Mouse (Mus musculus) megakaryocyte, adult 5-6 weeks (primary cell): ENCODE results near the gene Cacna2d4. TPM values are rescaled to one million over a fixed set of nuclear protein-coding genes. Genes with fewer than 3 reads are reported as not detected.

Experiments used
- ATAC-seq: 2 replicates; pipeline ENCODE4 v1.8.0; 2016; ENCODE audit warnings: mild to moderate bottlenecking, inconsistent platforms; ENCODE audit not compliant: poor library complexity, severe bottlenecking
- total RNA-seq, 2 experiments: library from RNA; stranded (forward) in 1 of 2; stranded (reverse) in 1 of 2; fragments of 153-499, 151-499 nt in 1 of 2; fragments of 221-1000, 200-1000 nt in 1 of 2; gene quantifications; 2 replicates each; pipeline versions ENCODE4 v1.2.3 to v1.2.4; 2015 to 2017

The Cacna2d4 gene
- total RNA-seq, 2 experiments from 2014 or later = 0.04 to 0.07 TPM

DNA sequence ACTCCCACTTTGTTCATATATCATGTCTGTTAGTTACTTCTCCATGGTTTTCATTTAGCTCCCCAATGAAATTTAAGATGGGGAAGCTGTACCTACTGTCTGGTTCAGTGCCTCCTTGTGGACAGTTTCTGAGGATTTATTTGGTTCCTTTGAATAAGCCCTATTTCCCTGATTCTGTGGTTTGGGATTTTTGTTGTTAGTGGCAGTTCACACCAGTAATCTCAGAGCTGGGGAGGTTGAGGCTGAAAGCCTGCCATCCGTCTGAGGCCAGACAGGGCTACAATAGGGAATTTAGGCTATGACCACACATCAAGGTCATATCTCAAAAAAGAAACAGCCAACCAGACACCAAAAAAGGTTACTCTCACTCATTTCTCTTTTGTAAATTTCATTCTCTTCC lies 142.3 kb downstream of the Cacna2d4 start:
- ATAC-seq = no peak

DNA sequence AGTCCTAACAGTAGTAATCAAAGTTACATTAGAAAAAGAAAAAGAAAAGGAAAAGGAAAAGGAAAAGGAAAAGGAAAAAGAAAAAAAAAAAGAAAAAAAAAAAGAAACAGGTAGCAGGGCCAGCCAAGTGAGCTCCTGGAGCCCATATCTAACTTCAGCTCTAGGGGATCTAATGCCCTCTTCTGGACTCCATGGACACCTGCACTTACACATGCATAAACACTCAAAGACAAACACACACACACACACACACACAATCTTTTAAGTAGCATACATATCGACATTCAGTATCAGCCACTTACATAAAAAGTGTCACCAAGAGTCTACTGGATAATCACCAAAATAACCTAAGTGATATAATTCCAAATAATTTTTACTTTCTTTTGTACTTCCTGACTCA lies 149.3 kb downstream of the Cacna2d4 start:
- no peak for ATAC-seq

DNA sequence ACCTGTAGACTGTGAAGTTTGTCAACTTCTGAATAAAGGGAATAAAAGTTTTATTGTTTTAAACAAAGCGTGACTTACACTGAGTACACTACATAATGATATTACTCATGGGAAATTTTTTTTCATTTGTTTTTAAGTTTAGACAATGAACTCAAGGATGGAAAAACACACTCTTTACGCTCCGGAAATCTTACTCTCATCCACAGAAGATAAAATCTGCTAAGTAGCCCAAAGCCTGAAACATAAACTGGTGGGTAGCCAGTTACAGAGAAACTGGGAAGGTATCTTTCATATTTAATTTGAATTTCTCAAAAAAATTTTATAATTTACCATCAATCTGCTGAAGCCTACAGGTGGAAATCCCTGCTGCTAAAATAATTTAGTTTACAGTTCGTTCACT lies 150.1 kb downstream of the Cacna2d4 start:
- ATAC-seq = no peak

DNA sequence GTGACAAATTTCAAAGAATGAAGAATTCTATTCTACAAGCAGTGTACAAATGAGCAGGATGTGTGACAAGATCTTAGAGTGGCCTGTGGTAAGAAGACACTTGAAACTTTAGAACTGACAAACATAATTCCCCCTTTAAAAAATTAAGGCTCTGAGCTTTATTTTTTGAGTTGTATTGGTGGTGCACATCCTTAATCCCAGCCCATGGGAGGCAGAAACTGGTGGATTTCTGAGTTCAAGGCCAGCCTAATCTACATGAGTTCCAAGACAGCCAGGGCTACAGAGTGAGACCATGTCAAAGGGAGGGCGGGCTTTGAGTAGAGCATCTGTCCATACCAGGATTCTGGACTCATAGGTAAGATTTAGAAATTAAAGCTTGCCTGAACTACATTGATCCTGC lies 150.5 kb downstream of the Cacna2d4 start:
- no peak for ATAC-seq

DNA sequence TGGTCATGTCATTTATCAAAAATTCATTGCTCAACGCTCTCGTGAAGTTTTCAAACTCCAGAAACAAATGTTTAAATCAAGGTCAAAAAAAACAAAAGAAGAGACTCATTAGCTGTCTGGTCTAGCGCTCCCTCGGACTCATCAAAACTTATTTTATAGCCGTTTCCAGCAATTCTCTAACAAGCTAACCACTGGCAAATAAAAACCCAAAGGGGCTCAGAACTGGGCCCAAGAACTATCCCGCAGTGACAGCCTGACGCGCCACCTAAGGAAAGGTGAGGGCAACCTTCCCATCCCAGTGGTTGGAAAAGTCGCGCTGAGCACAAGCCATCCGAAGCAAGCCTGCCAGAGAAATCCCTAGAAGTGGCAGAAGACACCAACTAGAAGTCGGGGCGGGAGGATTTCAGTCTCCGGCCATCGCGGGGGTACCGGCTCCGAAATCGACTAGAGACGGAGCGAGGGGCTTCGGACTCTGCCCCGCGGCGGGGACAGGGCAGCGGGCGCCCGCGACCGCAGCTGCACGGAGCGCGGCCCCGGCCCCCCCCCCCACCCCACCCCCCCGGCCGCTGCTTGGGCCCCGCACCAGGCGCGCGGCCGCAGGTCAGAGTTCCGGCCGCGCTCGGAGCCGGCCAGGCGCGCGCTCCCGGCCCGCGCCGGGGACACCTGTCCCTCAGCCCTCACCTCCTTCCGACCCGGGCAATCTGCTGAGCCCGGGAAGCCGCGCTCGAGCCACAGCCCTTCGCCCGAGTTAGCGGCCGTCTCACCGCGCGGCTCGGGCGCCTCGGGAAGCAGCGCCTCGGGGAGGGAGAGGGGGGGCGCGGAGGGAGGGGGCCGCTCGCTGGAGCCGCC lies 151.7 kb downstream of the Cacna2d4 start:
- peak; percentile 25 for ATAC-seq

DNA sequence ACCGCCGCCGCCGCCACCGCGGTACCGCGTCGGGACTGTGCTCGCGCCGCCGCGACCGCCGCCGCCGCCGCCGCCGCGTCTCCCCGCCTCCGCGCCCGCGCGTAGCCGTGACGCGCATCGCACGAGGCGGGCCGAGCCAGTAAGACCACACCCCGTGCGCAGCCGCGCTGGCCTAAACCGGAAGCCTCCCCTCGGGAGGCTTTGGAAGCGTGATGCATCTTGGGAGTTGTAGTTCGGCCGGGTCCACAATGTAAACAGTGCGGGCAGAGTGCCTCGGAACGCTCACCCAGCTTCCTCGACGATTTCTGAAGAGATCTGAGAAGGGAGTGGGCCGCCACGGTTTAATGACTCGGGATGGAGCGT lies 152.3 kb downstream of the Cacna2d4 start:
- peak; percentile 94 for ATAC-seq

DNA sequence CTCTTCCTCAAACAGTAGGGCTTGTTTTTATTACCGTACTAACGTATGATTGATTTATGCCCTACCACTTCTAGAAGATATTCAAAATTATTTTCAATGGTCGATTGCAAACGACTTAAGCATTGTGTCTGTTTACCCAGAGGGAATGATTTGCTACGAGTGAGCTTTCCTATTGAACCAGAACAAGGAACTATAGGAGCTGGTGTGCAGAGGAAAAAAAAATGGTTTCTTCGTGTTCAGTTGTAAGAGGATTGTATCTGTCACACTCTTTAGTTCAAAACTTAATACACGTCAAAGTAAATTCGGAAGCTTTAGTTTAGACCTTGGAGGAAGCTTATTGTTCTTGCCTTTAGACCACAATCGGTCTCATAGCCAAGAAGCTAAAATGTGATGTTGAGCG lies 152.8 kb downstream of the Cacna2d4 start:
- ATAC-seq = peak; percentile 9

DNA sequence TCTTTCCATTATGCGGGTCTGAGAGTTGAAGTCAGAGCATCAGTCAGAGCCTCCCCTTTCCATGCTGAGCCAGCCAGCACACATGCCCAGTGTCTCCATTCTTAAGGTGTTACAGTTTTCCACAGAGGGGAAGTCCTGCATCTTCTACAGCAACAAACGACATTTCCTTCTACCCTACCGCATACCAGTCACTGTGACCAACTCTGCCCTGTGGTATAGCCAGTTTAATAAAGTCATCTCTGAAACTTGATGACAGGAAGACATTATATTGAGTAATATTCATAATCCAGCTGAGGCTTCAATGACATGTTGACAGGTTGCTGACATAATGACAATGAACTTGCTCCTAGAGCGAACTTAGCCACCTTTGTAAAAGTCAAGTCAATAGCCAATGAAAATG lies 154.4 kb downstream of the Cacna2d4 start:
- peak; percentile 17 for ATAC-seq

DNA sequence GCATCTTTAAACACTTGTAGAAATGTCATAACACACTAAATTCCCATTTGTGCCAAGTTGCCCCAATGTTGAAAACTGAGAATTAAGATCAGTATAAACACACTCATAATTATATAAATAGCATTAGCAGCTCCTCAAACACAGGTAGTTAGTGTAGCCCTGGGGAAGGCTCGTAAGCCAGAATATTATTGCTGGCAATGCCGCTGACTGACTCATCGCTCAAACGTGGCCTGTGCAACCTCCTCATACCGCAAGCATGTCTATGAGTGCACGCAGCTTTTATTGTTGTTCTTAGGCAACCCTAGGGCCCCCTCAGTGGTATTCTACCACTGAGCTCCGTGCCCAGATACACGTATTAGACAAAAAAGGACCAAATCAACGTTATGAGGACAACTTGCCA lies 156.5 kb downstream of the Cacna2d4 start:
- ATAC-seq = no peak

DNA sequence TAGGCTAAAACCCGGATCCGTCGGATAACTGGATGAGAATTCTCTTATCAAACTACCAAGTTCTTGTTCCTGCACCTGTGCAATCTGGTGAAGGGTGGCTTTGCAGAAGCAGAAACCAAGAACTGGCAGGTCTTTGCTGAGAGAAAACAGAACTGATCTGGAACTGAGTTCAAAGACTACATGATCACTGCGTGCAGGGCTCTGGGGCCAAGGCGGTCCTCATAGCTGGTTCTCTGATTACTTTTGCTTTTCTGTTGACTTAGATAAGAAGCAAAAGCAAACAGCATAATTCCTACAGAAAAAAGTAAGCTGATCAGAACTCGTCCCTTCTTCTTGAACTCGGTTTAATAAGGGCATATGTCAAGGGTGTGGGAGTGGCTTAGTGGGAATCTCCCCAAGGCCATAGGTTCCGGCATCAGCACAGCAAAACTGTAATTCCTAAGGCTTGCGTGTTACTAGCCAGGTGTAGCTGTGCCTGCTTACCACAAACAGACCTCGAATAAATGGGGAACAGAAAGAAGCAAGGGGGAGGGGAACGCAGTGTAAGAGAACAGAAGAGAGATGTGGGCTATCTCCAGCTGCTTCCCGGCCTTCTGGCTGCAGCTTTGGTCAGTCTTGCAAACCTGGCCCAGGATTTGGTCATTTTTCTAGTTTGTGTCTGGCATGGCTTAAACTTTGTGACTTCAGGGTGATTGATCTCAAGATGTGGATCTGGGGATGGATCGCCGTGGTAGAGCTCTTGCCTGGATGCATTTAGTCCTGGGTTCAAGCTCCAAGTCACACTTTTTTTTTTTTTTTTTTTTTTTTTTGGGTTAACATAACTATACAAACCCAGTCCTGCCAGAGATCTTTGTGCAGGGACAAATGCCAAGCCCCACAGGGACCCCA lies 159.3 kb downstream of the Cacna2d4 start:
- peak; percentile 67 for ATAC-seq

DNA sequence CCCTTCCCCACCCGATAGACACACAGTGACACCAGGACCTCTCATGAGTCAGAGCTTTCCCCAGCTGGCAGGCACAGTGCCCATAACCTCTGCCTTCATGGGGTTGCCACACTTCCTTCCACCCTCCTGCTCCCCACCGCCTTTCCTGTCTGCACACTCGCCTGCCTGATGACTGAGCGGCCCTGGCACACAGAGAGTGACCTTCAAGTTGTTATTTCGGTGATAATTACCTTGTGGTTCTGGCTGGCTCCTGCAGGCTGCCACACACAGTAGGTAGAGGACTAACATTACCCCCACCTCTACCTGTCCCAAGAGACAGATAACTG lies 159.9 kb downstream of the Cacna2d4 start:
- ATAC-seq = peak; percentile 96

DNA sequence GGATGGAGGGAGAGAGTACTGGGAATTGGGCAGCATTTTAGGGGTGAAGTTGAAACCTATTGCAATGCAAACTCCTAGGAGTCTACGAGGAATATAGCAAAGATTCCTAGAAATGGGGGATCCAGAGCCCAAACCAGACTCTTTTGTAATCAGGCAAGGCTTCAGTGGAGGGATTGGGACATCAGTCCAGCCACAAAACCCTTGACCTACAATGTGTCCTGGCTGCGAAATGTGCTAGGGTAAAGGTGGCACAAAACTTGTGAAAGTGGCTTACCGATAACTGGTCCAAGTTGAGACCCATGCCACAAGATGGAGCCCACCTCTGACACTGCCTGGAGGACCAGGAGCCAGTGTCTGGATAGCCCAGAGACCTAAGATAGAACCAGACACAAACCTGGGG lies 163.0 kb downstream of the Cacna2d4 start:
- no peak for ATAC-seq

DNA sequence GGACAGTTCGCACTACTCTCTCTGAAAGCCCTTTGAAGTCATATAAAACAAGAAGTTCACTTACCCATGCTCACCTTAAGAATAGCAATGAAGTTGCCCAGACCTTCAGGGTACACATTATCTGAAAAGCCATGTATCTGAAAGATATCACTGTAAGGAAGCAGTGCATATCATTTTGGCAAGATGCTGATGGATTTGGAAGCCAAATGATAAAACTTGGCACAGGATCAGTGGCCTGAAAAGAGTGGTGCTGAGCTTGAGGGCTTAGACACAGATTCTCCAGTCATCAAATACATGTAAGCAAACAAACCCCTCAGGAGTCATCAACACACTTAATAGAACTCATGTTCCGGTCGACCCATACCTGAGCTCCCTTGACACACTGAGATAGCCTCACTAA lies 164.3 kb downstream of the Cacna2d4 start:
- ATAC-seq = no peak

DNA sequence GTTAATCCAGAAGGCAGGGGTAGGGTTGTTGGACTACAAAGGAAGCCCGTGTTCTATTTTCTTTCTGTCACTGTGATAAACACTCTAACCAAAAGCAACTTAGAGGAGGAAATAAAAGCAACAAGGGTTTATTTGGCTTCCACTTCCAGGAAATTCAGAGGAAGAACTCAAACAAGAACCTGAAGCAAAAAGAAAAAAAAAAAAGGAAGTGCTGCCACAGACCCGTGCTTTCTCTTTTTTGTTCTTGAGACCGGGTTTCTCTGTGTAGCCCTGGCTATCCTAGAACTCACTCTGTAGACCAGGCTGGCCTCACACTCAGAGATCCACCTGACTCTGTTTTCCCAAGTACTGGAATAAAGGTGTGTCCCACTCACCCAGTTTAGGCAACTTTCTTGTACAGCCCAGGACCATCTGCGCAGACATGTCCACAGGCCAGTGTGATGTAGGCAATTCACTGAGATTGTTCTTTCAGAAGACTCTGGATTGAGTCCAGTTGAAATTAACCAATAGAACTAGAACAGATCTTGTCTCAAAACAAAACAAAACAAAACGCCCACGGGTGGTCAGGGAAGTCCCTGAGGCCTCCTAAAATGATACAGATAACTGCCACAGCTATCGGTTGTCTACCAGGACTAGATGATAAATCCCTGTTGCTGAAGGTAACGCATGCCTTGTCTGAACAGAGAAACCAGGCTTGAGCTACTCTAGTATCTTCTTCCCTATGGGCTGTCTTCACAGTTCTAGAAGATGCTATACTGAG lies 165.4 kb downstream of the Cacna2d4 start:
- peak; percentile 55 for ATAC-seq

Other genes starting within 250 kb of the Cacna2d4 start
- gene Dcp1b, start 61.3 kb upstream of the Cacna2d4 start, total RNA-seq (2015) = 7.5 and 13.1 TPM in 2 replicates
- gene Dcp1b, start 61.3 kb upstream of the Cacna2d4 start, total RNA-seq (2017) = 7.2 and 10.6 TPM in 2 replicates
- gene Cacna1c, start 40.1 kb upstream of the Cacna2d4 start, total RNA-seq (2015) = 0.11 TPM in 1 of 2 replicates, not detected in the other
- gene Cacna1c, start 40.1 kb upstream of the Cacna2d4 start, total RNA-seq (2017) = 0.12 TPM in 1 of 2 replicates, not detected in the other
- gene Lrtm2, start 94.2 kb downstream of the Cacna2d4 start, total RNA-seq (2015) = 0.23 TPM in 1 of 2 replicates, not detected in the other
- gene Lrtm2, start 94.2 kb downstream of the Cacna2d4 start, total RNA-seq (2017) = not detected in 2 replicates
- gene Adipor2, start 181.2 kb downstream of the Cacna2d4 start, total RNA-seq (2015) = 64.1 and 69.9 TPM in 2 replicates
- 94.1 and 98.6 TPM in 2 replicates for gene Adipor2, start 181.2 kb downstream of the Cacna2d4 start, total RNA-seq (2017)
- gene Fbxl14, start 243.1 kb downstream of the Cacna2d4 start, total RNA-seq (2015) = 38.4 and 40.4 TPM in 2 replicates
- gene Fbxl14, start 243.1 kb downstream of the Cacna2d4 start, total RNA-seq (2017) = 40.1 and 42.2 TPM in 2 replicates